Mouse (Mus musculus): ENCODE results near the gene Zfp319.

- no peak for TF ChIP-seq CTCF (IDR thresholded peaks at IDR 0.05; ENCODE audit: borderline replicate concordance, extremely low read depth, insufficient read depth, insufficient read length)
- no peak for TF ChIP-seq POLR2A (IDR thresholded peaks at IDR 0.05; ENCODE audit: borderline replicate concordance, extremely low read depth, insufficient read depth, insufficient read length, poor library complexity, severe bottlenecking)
Observed at GRCm38 (mm10) chr8:95335706-95336105, 4.0 kb upstream of the Zfp319 start.

All from brain, embryonic 14.5 days (tissue).